Mouse (Mus musculus) regulatory T cell (primary cell): ENCODE measurements around the gene Ap1m1.

ENCODE experiments used
- in situ Hi-C: fragments of 300-600 bp; cut with MboI, MseI; formaldehyde crosslinking; loops from one replicate; pipeline ENCODE4 v1.15.1; 2025; ENCODE audit warnings: high pct_unique_total_duplicates

Ap1m1 gene

GRCm38 (mm10) chr8:72239499-72240402, at the start of gene Ap1m1:
Ap1m1 (plus strand) TSS chr8:72240018.
- in situ Hi-C loops, result no loop called here

GRCm38 (mm10) chr8:72190215-72190539, 49.6 kb upstream of the Ap1m1 start:
- in situ Hi-C loops, result no loop called here

- in situ Hi-C loops, result no loop called here
These were observed 47.8 kb upstream of the Ap1m1 start for GRCm38 (mm10) chr8:72192065-72192464.

GRCm38 (mm10) chr8:72197997-72198396, 41.8 kb upstream of the Ap1m1 start:
- in situ Hi-C loops, result loop anchor here (5.0 kb wide), 1 partner anchor 444 kb away; no protein-coding TSS in a partner anchor

GRCm38 (mm10) chr8:72208582-72208981, 31.2 kb upstream of the Ap1m1 start:
- in situ Hi-C loops, result loop anchor here (25.0 kb wide), 1 partner anchor 1071 kb away; no protein-coding TSS in a partner anchor

GRCm38 (mm10) chr8:72210222-72210621, 29.6 kb upstream of the Ap1m1 start:
- in situ Hi-C loops, result loop anchor here (10.0 to 25.0 kb wide), 2 partner anchors 1073 to 1975 kb away; partner anchors contain the start of genes Armc6 and Sugp2

- in situ Hi-C loops, result loop anchor here (10.0 to 25.0 kb wide), 2 partner anchors 1073 to 1976 kb away; partner anchors contain the start of genes Armc6 and Sugp2
These were observed 29.1 kb upstream of the Ap1m1 start for GRCm38 (mm10) chr8:72210710-72211109.

GRCm38 (mm10) chr8:72211846-72212245, 28.0 kb upstream of the Ap1m1 start:
- in situ Hi-C loops, result loop anchor here (10.0 to 25.0 kb wide), 2 partner anchors 1075 to 1977 kb away; partner anchors contain the start of genes Armc6 and Sugp2

- in situ Hi-C loops, result loop anchor here (10.0 to 25.0 kb wide), 2 partner anchors 1075 to 1978 kb away; partner anchors contain the start of genes Armc6 and Sugp2
These were observed 27.1 kb upstream of the Ap1m1 start, which contains the start of gene Cib3 for GRCm38 (mm10) chr8:72212751-72213150. Cib3 (minus strand) TSS chr8:72212837.

GRCm38 (mm10) chr8:72213536-72213935, 26.3 kb upstream of the Ap1m1 start, which contains the start of gene Gm11034:
Gm11034 (minus strand) TSS chr8:72213636.
- in situ Hi-C loops, result loop anchor here (10.0 to 25.0 kb wide), 2 partner anchors 1076 to 1979 kb away; partner anchors contain the start of genes Armc6 and Sugp2

GRCm38 (mm10) chr8:72215060-72215459, 24.8 kb upstream of the Ap1m1 start:
- in situ Hi-C loops, result loop anchor here (5.0 to 25.0 kb wide), 3 partner anchors 38 to 1980 kb away; partner anchors contain the start of genes Armc6 and Sugp2

- in situ Hi-C loops, result loop anchor here (5.0 to 25.0 kb wide), 3 partner anchors 39 to 1981 kb away; partner anchors contain the start of genes Armc6 and Sugp2
These were observed 23.9 kb upstream of the Ap1m1 start for GRCm38 (mm10) chr8:72215871-72216270.

GRCm38 (mm10) chr8:72218781-72219540, 20.9 kb upstream of the Ap1m1 start:
- in situ Hi-C loops, result loop anchor here (5.0 to 25.0 kb wide), 3 partner anchors 42 to 1984 kb away; partner anchors contain the start of genes Armc6 and Sugp2

- in situ Hi-C loops, result loop anchor here (5.0 to 25.0 kb wide), 3 partner anchors 42 to 1985 kb away; partner anchors contain the start of genes Armc6 and Sugp2
These were observed 20.1 kb upstream of the Ap1m1 start, which contains the start of gene Fam32a for GRCm38 (mm10) chr8:72219541-72220363. Fam32a (plus strand) TSS chr8:72219730.

GRCm38 (mm10) chr8:72220758-72221157, 19.1 kb upstream of the Ap1m1 start:
- in situ Hi-C loops, result loop anchor here (25.0 kb wide), 1 partner anchor 1083 kb away; no protein-coding TSS in a partner anchor

- in situ Hi-C loops, result loop anchor here (25.0 kb wide), 1 partner anchor 1085 kb away; no protein-coding TSS in a partner anchor
These were observed 17.2 kb upstream of the Ap1m1 start for GRCm38 (mm10) chr8:72222656-72223055.

GRCm38 (mm10) chr8:72240403-72240763, 565 bp downstream of the Ap1m1 start:
- in situ Hi-C loops, result no loop called here

GRCm38 (mm10) chr8:72240951-72241350, 1.1 kb downstream of the Ap1m1 start:
- in situ Hi-C loops, result no loop called here

- in situ Hi-C loops, result no loop called here
These were observed 2.4 kb downstream of the Ap1m1 start for GRCm38 (mm10) chr8:72242226-72242625.

- in situ Hi-C loops, result no loop called here
These were observed 4.8 kb downstream of the Ap1m1 start for GRCm38 (mm10) chr8:72244610-72245009.
